In the genomic region with DNA sequence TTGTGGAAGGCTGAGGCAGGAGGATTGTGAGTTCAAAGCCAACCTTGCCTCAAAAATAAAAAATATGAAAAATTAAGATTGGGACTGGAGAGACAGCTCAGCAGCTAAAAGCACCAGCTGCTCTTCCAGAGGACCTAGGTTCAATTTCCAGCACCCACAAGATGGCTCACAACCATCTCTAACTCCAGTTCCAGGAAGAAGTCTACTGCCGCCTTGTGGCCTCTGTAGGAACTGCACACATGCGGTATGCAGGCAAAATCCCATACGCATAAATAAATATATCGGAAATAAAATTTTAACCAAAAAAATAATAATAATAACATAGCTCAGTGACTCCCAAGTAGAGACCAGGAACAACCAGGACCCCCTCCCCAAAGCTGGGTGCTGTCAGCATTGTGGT, we compare ENCODE assay signal across 14 mouse cellular contexts. TPM values are rescaled to one million over a fixed set of nuclear protein-coding genes. Genes with fewer than 3 reads are reported as not detected.
A peak's percentile ranks its signal among the peaks of the same experiment; 100 is the strongest.
DNase-seq lines count a peak whose midpoint lies in the region; ATAC-seq and TF ChIP-seq lines count a peak whose summit lies in the region.
"Had no signal": no experiment of that assay in that cellular context is flagged by ENCODE, and none has a peak within 500 bp of the region (broad histone marks: within the 10 kb centered on the region; RNA-seq: fewer than 3 reads in every experiment).

No protein-coding gene starts in this region.

- H3K9me3 ChIP-seq in lung, postnatal 0 days (ENCODE audit: low read length), result no peaks in the 10 kb centered on the region
- H3K9me3 ChIP-seq in stomach, postnatal 0 days (ENCODE audit: control insufficient read depth, low read length), result no peaks in the 10 kb centered on the region
- H3K9me3 ChIP-seq: forebrain, embryonic 10.5 days; limb, embryonic 10.5 days; midbrain, embryonic 12.5 days had no signal

- intact Hi-C loops in gastrocnemius, adult 2 months (cut with DNase I), result loop anchor here (5.0 kb wide), 1 partner anchor 94 kb away; no protein-coding TSS in a partner anchor
- intact Hi-C loops in gastrocnemius, postnatal 36 days (cut with DNase I), result no loop called here

- H3K27me3 ChIP-seq in lung, postnatal 0 days (replicated peaks; ENCODE audit: insufficient read depth, low read length), result no peaks in the 10 kb centered on the region
- no peaks in the 10 kb centered on the region for H3K27me3 ChIP-seq in stomach, postnatal 0 days (ENCODE audit: control insufficient read depth, insufficient read depth, low read length)

- TF ChIP-seq EP300 in lung, postnatal 0 days (IDR thresholded peaks at IDR 0.05), result no peak
- no peak for TF ChIP-seq EP300 in stomach, postnatal 0 days (optimal IDR thresholded peaks at IDR 0.05)

- H3K27ac ChIP-seq in gastrocnemius, adult 2 months, result no peak overlapping the region
- no peak overlapping the region for H3K27ac ChIP-seq in lung, postnatal 0 days (ENCODE audit: low read length)
- no peak overlapping the region for H3K27ac ChIP-seq in stomach, postnatal 0 days (replicated peaks)
- H3K27ac ChIP-seq: forebrain, embryonic 10.5 days; limb, embryonic 10.5 days; midbrain, embryonic 12.5 days had no signal

- no peak for DNase-seq in gastrocnemius, adult 2 months
- no peak for DNase-seq in gastrocnemius, postnatal 36 days
- no peak for DNase-seq in lung, postnatal 0 days (ENCODE audit: low spot score)
- no peak for DNase-seq in lung, postnatal 4 days
- DNase-seq in ZHBTc4 (ENCODE audit: low read depth, low spot score), result peak; percentile 70
- no peak for DNase-seq in stomach, postnatal 0 days (ENCODE audit: low spot score)
- no peak for DNase-seq in spleen, postnatal 14 days (ENCODE audit: low spot score in 2 of 2)
- DNase-seq in frontal cortex, postnatal 25 days (ENCODE audit: low spot score in 2 of 2), result no peak
- DNase-seq: adrenal gland, postnatal 25 days; embryo, embryonic 11 days had no signal

- no peak overlapping the region for H3K4me2 ChIP-seq in lung, postnatal 0 days (replicated peaks; ENCODE audit: low read depth, low read length)
- H3K4me2 ChIP-seq in stomach, postnatal 0 days (replicated peaks; ENCODE audit: low read depth), result no peak overlapping the region
- H3K4me2 ChIP-seq: midbrain, embryonic 12.5 days had no signal

- H3K9ac ChIP-seq in lung, postnatal 0 days (replicated peaks; ENCODE audit: low read depth), result no peak overlapping the region
- no peak overlapping the region for H3K9ac ChIP-seq in stomach, postnatal 0 days (ENCODE audit: low read length)
- H3K9ac ChIP-seq: midbrain, embryonic 12.5 days had no signal

- peak; percentile 55 for TF ChIP-seq CTCF in gastrocnemius, adult 2 months (IDR thresholded peaks at IDR 0.05)
- TF ChIP-seq CTCF in lung, postnatal 0 days (IDR thresholded peaks at IDR 0.05), result peak; percentile 50
- peak; percentile 55 for TF ChIP-seq CTCF in stomach, postnatal 0 days (IDR thresholded peaks at IDR 0.05; ENCODE audit: low read depth)

- H3K4me1 ChIP-seq in lung, postnatal 0 days (ENCODE audit: insufficient read depth, low read depth, low read length), result no peaks in the 10 kb centered on the region
- H3K4me1 ChIP-seq in stomach, postnatal 0 days (replicated peaks; ENCODE audit: control insufficient read depth, insufficient read depth), result no peaks in the 10 kb centered on the region
- H3K4me1 ChIP-seq: midbrain, embryonic 12.5 days had no signal

- H3K4me3 ChIP-seq in gastrocnemius, adult 2 months, result no peak overlapping the region
- no peak overlapping the region for H3K4me3 ChIP-seq in lung, postnatal 0 days (ENCODE audit: low read depth, low read length)
- no peak overlapping the region for H3K4me3 ChIP-seq in stomach, postnatal 0 days (ENCODE audit: low read depth, low read length)
- H3K4me3 ChIP-seq: forebrain, embryonic 10.5 days; limb, embryonic 10.5 days; midbrain, embryonic 12.5 days had no signal

- no peaks in the 10 kb centered on the region for H3K36me3 ChIP-seq in lung, postnatal 0 days (ENCODE audit: insufficient read depth, low read length)
- H3K36me3 ChIP-seq in stomach, postnatal 0 days (ENCODE audit: control insufficient read depth, insufficient read depth, low read length), result no peaks in the 10 kb centered on the region
- H3K36me3 ChIP-seq: forebrain, embryonic 10.5 days; limb, embryonic 10.5 days; midbrain, embryonic 12.5 days had no signal

- no peak for ATAC-seq in lung, postnatal 0 days
- no peak for ATAC-seq in stomach, postnatal 0 days (ENCODE audit: low FRiP score, low TSS enrichment)
- ATAC-seq: inflammation-experienced regulatory T-cells, adult 6 months had no signal

- WGBS in lung, postnatal 0 days, result 73% methylated on average over 4 of the region's 4 CpGs
- WGBS in stomach, postnatal 0 days, result 66% methylated on average over 4 of the region's 4 CpGs

RNA-seq across cellular contexts. Expression of gene Lrp3, which starts 51.4 kb away (rescaled TPM):
- total RNA-seq in gastrocnemius, adult 2 months (2021), result 1 to 10 TPM; 7.5 to 8.6 TPM
- total RNA-seq in gastrocnemius, postnatal 36 days (2021), result 1 to 10 TPM; 7.8 to 9.2 TPM
- polyA plus RNA-seq in lung, postnatal 0 days (2015; fragmentation: Nextera tagmentation; extraction: Ambion mirVana), result 6.6 and 8.5 TPM in 2 replicates
- polyA plus RNA-seq in stomach, postnatal 0 days (2015; fragmentation: Nextera tagmentation; extraction: Ambion mirVana), result 1.6 and 2.6 TPM in 2 replicates

RNA-seq across cellular contexts. Expression of gene Gpatch1, which starts 51.6 kb away (rescaled TPM):
- total RNA-seq in gastrocnemius, adult 2 months (2021), result 1 to 10 TPM; 6.4 to 7.4 TPM
- total RNA-seq in gastrocnemius, postnatal 36 days (2021), result 1 to 10 TPM; 5.4 to 8.5 TPM
- polyA plus RNA-seq in lung, postnatal 0 days (2015; fragmentation: Nextera tagmentation; extraction: Ambion mirVana), result 12.9 and 13.6 TPM in 2 replicates
- polyA plus RNA-seq in stomach, postnatal 0 days (2015; fragmentation: Nextera tagmentation; extraction: Ambion mirVana), result 9.1 and 9.3 TPM in 2 replicates
